8 mouse cellular contexts compared by ENCODE assay signal in the genomic region with DNA sequence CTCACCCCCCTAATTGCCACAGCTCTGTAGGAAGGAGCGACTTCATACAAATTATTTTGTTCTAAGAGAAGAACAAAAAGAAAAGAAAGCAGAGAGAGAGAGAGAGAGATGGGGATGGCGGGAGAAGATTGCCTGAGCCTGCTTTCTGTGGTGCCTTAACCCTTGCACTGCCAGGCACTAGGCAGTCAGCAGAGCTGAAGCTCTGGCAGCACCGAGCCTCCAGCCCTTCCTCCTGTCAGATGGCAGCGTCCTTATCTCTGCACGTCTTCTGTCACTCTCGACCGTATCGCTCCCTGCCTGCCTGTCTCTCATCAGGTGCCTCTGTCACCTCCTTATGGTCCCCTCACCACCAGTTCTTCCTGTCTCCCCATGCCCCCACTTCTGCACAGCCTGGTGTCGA.
DNase-seq lines count a peak whose midpoint lies in the region; ATAC-seq and TF ChIP-seq lines count a peak whose summit lies in the region.
"Had no signal": no experiment of that assay in that cellular context is flagged by ENCODE, and none has a peak within 500 bp of the region (broad histone marks: within the 10 kb centered on the region; RNA-seq: fewer than 3 reads in every experiment).

No protein-coding gene starts in this region.

- H3K36me3 ChIP-seq in G1E (replicated peaks) (no peaks in the 10 kb centered on the region), MEL (ENCODE audit: control insufficient read depth in 1 of 2, insufficient read depth in 2 of 2, low read length in 2 of 2) (no peaks in the 10 kb centered on the region)
- no peaks in the 10 kb centered on the region for H3K36me3 ChIP-seq in hindbrain, embryonic 12.5 days
- no peaks in the 10 kb centered on the region for H3K36me3 ChIP-seq in intestine, postnatal 0 days (ENCODE audit: control insufficient read depth, insufficient read depth)
- no peaks in the 10 kb centered on the region for H3K36me3 ChIP-seq in thymus, adult 2 months (ENCODE audit: control insufficient read depth, insufficient read depth, low read length)

- no peaks in the 10 kb centered on the region for H3K79me2 ChIP-seq in MEL (ENCODE audit: control insufficient read depth, insufficient read depth, low read length, poor library complexity)

- 25% methylated on average over 9 of the region's 9 CpGs for WGBS in hindbrain, embryonic 12.5 days
- 25% methylated on average over 9 of the region's 9 CpGs for WGBS in intestine, postnatal 0 days
- 26% methylated on average over 9 of the region's 9 CpGs for WGBS in thymus, adult 2 months

- H3K4me3 ChIP-seq in G1E (ENCODE audit: low read depth, low read length) = peak overlapping the region; percentile 56; the same call in 1 of the 2 replicates
- H3K4me3 ChIP-seq in MEL (ENCODE audit: control insufficient read depth in 1 of 2, insufficient read depth in 1 of 2, low read depth in 2 of 2, low read length in 2 of 2) = no peak overlapping the region
- H3K4me3 ChIP-seq in hindbrain, embryonic 12.5 days = no peak overlapping the region
- H3K4me3 ChIP-seq in intestine, postnatal 0 days (ENCODE audit: low read depth, low read length) = no peak overlapping the region
- H3K4me3 ChIP-seq in thymus, adult 2 months (ENCODE audit: control insufficient read depth, insufficient read depth, low read length) = no peak overlapping the region

- ATAC-seq in G1E (ENCODE audit: extremely low read depth, insufficient number of reproducible peaks, low FRiP score, poor library complexity, severe bottlenecking) = peak; percentile 93
- ATAC-seq in hindbrain, embryonic 12.5 days (ENCODE audit: low FRiP score) = 0 out of 2 replicates have a peak, but pooled peaks have one; percentile 40
- ATAC-seq in megakaryocyte progenitor cell, adult 5-6 weeks (replicated peaks; ENCODE audit: poor library complexity) = peak; percentile 42; the same call in 1 of the 2 replicates
- ATAC-seq in intestine, postnatal 0 days = no peak
- ATAC-seq: activated CD4-positive, CD25-positive, alpha-beta regulatory T cell, adult 4 months had no signal

- H3K27me3 ChIP-seq in G1E (ENCODE audit: insufficient read depth, low read length) = peaks cover 59% of the 10 kb centered on the region
- peaks cover 0 to 6% of the 10 kb centered on the region in 2 experiments; a peak in 2 of 4 replicates for H3K27me3 ChIP-seq in MEL (ENCODE audit: control insufficient read depth in 1 of 2, insufficient read depth in 2 of 2, low read length in 2 of 2)
- peaks cover 3% of the 10 kb centered on the region; the same call in 1 of the 2 replicates for H3K27me3 ChIP-seq in hindbrain, embryonic 12.5 days
- no peaks in the 10 kb centered on the region; the same call in 1 of the 2 replicates for H3K27me3 ChIP-seq in intestine, postnatal 0 days (replicated peaks; ENCODE audit: control insufficient read depth, insufficient read depth, low read length)
- no peaks in the 10 kb centered on the region; the same call in 1 of the 2 replicates for H3K27me3 ChIP-seq in thymus, adult 2 months (ENCODE audit: control insufficient read depth, insufficient read depth, low read length)

- H3K9me3 ChIP-seq in G1E (replicated peaks) = no peaks in the 10 kb centered on the region
- H3K9me3 ChIP-seq in MEL (replicated peaks; ENCODE audit: insufficient read depth, low read length) = no peaks in the 10 kb centered on the region
- no peaks in the 10 kb centered on the region for H3K9me3 ChIP-seq in hindbrain, embryonic 12.5 days (replicated peaks)
- H3K9me3 ChIP-seq in intestine, postnatal 0 days (ENCODE audit: control insufficient read depth) = no peaks in the 10 kb centered on the region

- peaks cover 43% of the 10 kb centered on the region for H3K4me1 ChIP-seq in G1E (ENCODE audit: insufficient read depth, low read depth, low read length)
- no peaks in the 10 kb centered on the region for H3K4me1 ChIP-seq in MEL (ENCODE audit: control insufficient read depth in 1 of 2, insufficient read depth in 2 of 2, low read length in 2 of 2)
- H3K4me1 ChIP-seq in hindbrain, embryonic 12.5 days = peaks cover 25% of the 10 kb centered on the region
- no peaks in the 10 kb centered on the region for H3K4me1 ChIP-seq in intestine, postnatal 0 days (replicated peaks; ENCODE audit: control insufficient read depth, insufficient read depth, low read length)
- H3K4me1 ChIP-seq in thymus, adult 2 months (replicated peaks; ENCODE audit: control insufficient read depth, insufficient read depth, low read length) = no peaks in the 10 kb centered on the region

- no peak for TF ChIP-seq CTCF in G1E (IDR thresholded peaks at IDR 0.05; ENCODE audit: low read depth, low read length)
- no peak for TF ChIP-seq CTCF in MEL (IDR thresholded peaks at IDR 0.05 in 2 of 3, conservative IDR thresholded peaks at IDR 0.05 in 1 of 3; ENCODE audit: control insufficient read depth in 1 of 3, insufficient read depth in 1 of 3, low read depth in 2 of 3, low read length in 3 of 3, poor library complexity in 1 of 3, severe bottlenecking in 1 of 3)
- TF ChIP-seq CTCF in intestine, postnatal 0 days (IDR thresholded peaks at IDR 0.05; ENCODE audit: low read depth) = no peak
- no peak for TF ChIP-seq CTCF in thymus, adult 2 months (IDR thresholded peaks at IDR 0.05; ENCODE audit: borderline replicate concordance, control insufficient read depth, extremely low read depth, insufficient read depth, low read length, poor library complexity)

- no peak overlapping the region for H3K27ac ChIP-seq in MEL (ENCODE audit: control insufficient read depth, low read depth, low read length)
- peak overlapping the region; percentile 55; the same call in 1 of the 2 replicates for H3K27ac ChIP-seq in hindbrain, embryonic 12.5 days
- H3K27ac ChIP-seq in intestine, postnatal 0 days (ENCODE audit: low read depth, low read length) = no peak overlapping the region
- no peak overlapping the region for H3K27ac ChIP-seq in thymus, adult 2 months (ENCODE audit: control insufficient read depth, insufficient read depth, low read length)

- TF ChIP-seq RAD21 in MEL (IDR thresholded peaks at IDR 0.05; ENCODE audit: low read depth, low read length) = no peak

- TF ChIP-seq EP300 in MEL (IDR thresholded peaks at IDR 0.05; ENCODE audit: low read depth in 1 of 2, low read length in 2 of 2) = no peak

- H3K9ac ChIP-seq in MEL (ENCODE audit: control insufficient read depth, low read depth, low read length, poor library complexity, severe bottlenecking) = no peak overlapping the region
- peak overlapping the region; percentile 36 for H3K9ac ChIP-seq in hindbrain, embryonic 12.5 days
- H3K9ac ChIP-seq in intestine, postnatal 0 days (ENCODE audit: low read depth, low read length) = no peak overlapping the region

- TF ChIP-seq POLR2A in MEL (IDR thresholded peaks at IDR 0.05; ENCODE audit: control insufficient read depth in 1 of 2, insufficient read depth in 1 of 2, low read depth in 1 of 2, low read length in 2 of 2, poor library complexity in 1 of 2) = no peak
- TF ChIP-seq POLR2A in thymus, adult 2 months (IDR thresholded peaks at IDR 0.05; ENCODE audit: control insufficient read depth, extremely low read depth, insufficient read depth, low read length, poor library complexity) = no peak

- intact Hi-C loops in left cerebral cortex, postnatal 4 days (cut with DNase I) = no loop called here

- peak; percentile 82 for DNase-seq in G1E (ENCODE audit: low spot score)
- DNase-seq in MEL (ENCODE audit: low read depth, low spot score) = peak; percentile 26
- no peak for DNase-seq in thymus, adult 2 months
- no peak for DNase-seq in left cerebral cortex, postnatal 4 days

- no peak overlapping the region for H3K4me2 ChIP-seq in hindbrain, embryonic 12.5 days (replicated peaks)
- no peak overlapping the region for H3K4me2 ChIP-seq in intestine, postnatal 0 days (replicated peaks; ENCODE audit: low read depth)

TF ChIP-seq in MEL, 35 proteins besides CTCF, POLR2A, EP300 and RAD21:
- TF ChIP-seq KAT2A (conservative IDR thresholded peaks at IDR 0.05; ENCODE audit: low read depth, low read length) = no peak
- peak; percentile 42 for TF ChIP-seq TAL1 (IDR thresholded peaks at IDR 0.05; ENCODE audit: low read length)
- peak; percentile 24; the same call in 1 of the 2 replicates for TF ChIP-seq TCF12 (IDR thresholded peaks at IDR 0.05; ENCODE audit: low read depth, low read length)
- TF ChIP-seq TBP (IDR thresholded peaks at IDR 0.05; ENCODE audit: low read depth, low read length) = no peak

Comparison
In these comparisons a context has a peak if more than half of its experiments do, and no peak if none do; other contexts are left out.
1. DNase-seq: peak in G1E (single experiment) and MEL (single experiment); none in thymus, adult 2 months (single experiment) and left cerebral cortex, postnatal 4 days (single experiment).